ENCODE assay signal across 8 mouse cellular contexts in genomic region chr7:45921242-45921621, GRCm38 (mm10). TPM values are rescaled to one million over a fixed set of nuclear protein-coding genes. Genes with fewer than 3 reads are reported as not detected.
DNase-seq lines count a peak whose midpoint lies in the region; ATAC-seq lines count a peak whose summit lies in the region.

TSS of gene Emp3 (minus strand) at chr7:45921404.

- H3K4me1 ChIP-seq in forebrain, embryonic 16.5 days (replicated peaks; ENCODE audit: control insufficient read depth, insufficient read depth, low read length) = peaks cover 26% of the 10 kb centered on the region
- H3K4me1 ChIP-seq in hindbrain, embryonic 11.5 days (replicated peaks; ENCODE audit: control insufficient read depth, insufficient read depth, low read length) = peaks cover 15% of the 10 kb centered on the region
- H3K4me1 ChIP-seq in liver, embryonic 13.5 days (replicated peaks) = peaks cover 79% of the 10 kb centered on the region

- H3K4me3 ChIP-seq in forebrain, embryonic 16.5 days (replicated peaks; ENCODE audit: low read length) = no peak within 1 kb of the TSS
- no peak within 1 kb of the TSS for H3K4me3 ChIP-seq in hindbrain, embryonic 11.5 days (ENCODE audit: low read depth, low read length)
- H3K4me3 ChIP-seq in liver, embryonic 13.5 days (replicated peaks) = peak within 1 kb of the TSS; percentile 54

- H3K36me3 ChIP-seq in forebrain, embryonic 16.5 days (ENCODE audit: control insufficient read depth, insufficient read depth) = no peaks in the 10 kb centered on the region
- H3K36me3 ChIP-seq in hindbrain, embryonic 11.5 days (ENCODE audit: control insufficient read depth, insufficient read depth, low read length) = no peaks in the 10 kb centered on the region
- H3K36me3 ChIP-seq in liver, embryonic 13.5 days = peaks cover 9% of the 10 kb centered on the region; the same call in 1 of the 2 replicates

- H3K4me2 ChIP-seq in forebrain, embryonic 16.5 days (ENCODE audit: low read length) = no peak within 1 kb of the TSS
- H3K4me2 ChIP-seq in hindbrain, embryonic 11.5 days (replicated peaks; ENCODE audit: low read depth, low read length) = no peak within 1 kb of the TSS
- peak within 1 kb of the TSS; percentile 76 for H3K4me2 ChIP-seq in liver, embryonic 13.5 days

- no peak within 1 kb of the TSS for H3K9ac ChIP-seq in forebrain, embryonic 16.5 days (replicated peaks; ENCODE audit: low read depth, low read length)
- H3K9ac ChIP-seq in hindbrain, embryonic 11.5 days (ENCODE audit: low read depth, low read length) = no peak within 1 kb of the TSS; the same call in 1 of the 2 replicates
- peak within 1 kb of the TSS; percentile 69 for H3K9ac ChIP-seq in liver, embryonic 13.5 days

- no peak within 1 kb of the TSS for H3K27ac ChIP-seq in forebrain, embryonic 16.5 days (ENCODE audit: low read length)
- H3K27ac ChIP-seq in hindbrain, embryonic 11.5 days (ENCODE audit: low read depth, low read length) = no peak within 1 kb of the TSS
- H3K27ac ChIP-seq in liver, embryonic 13.5 days = peak within 1 kb of the TSS; percentile 86

- no peaks in the 10 kb centered on the region for H3K27me3 ChIP-seq in forebrain, embryonic 16.5 days (replicated peaks; ENCODE audit: control insufficient read depth, insufficient read depth, low read length)
- no peaks in the 10 kb centered on the region for H3K27me3 ChIP-seq in hindbrain, embryonic 11.5 days (ENCODE audit: control insufficient read depth, insufficient read depth, low read length)
- no peaks in the 10 kb centered on the region for H3K27me3 ChIP-seq in liver, embryonic 13.5 days

- no peaks in the 10 kb centered on the region for H3K9me3 ChIP-seq in forebrain, embryonic 16.5 days (ENCODE audit: control insufficient read depth, low read length)
- no peaks in the 10 kb centered on the region for H3K9me3 ChIP-seq in hindbrain, embryonic 11.5 days (ENCODE audit: control insufficient read depth, low read length)
- no peaks in the 10 kb centered on the region for H3K9me3 ChIP-seq in liver, embryonic 13.5 days (replicated peaks)

- 42% methylated on average over 9 of the region's 9 CpGs for WGBS in forebrain, embryonic 16.5 days
- 55% methylated on average over 9 of the region's 9 CpGs for WGBS in hindbrain, embryonic 11.5 days
- 8% methylated on average over 9 of the region's 9 CpGs for WGBS in liver, embryonic 13.5 days (ENCODE audit: insufficient replicate concordance)

- ATAC-seq in forebrain, embryonic 16.5 days = no peak
- ATAC-seq in hindbrain, embryonic 11.5 days (ENCODE audit: low FRiP score) = no peak
- ATAC-seq in liver, embryonic 13.5 days (ENCODE audit: low read depth) = peak; percentile 41; the same call in 1 of the 2 replicates

- DNase-seq in 3T3-L1 (ENCODE audit: low read depth, low spot score) (peak; percentile 84), adipocyte (ENCODE audit: low spot score) (no peak)
- peak; percentile 77 for DNase-seq in adrenal gland, adult 2 months
- no peak for DNase-seq in hindbrain, embryonic 11.5 days (ENCODE audit: low spot score)
- peak; percentile 38 for DNase-seq in liver, embryonic 13.5 days
- peak; percentile 75 for DNase-seq in naive thymus-derived CD4-positive, alpha-beta T cell, adult 2 months (ENCODE audit: low read depth)
- DNase-seq in cerebellum, adult 11-12 months = no peak

RNA-seq across cellular contexts. Expression of gene Emp3, which starts in this region (rescaled TPM):
- total RNA-seq in adrenal gland, adult 2 months (2021) = 100 to 1,000 TPM; 327 to 620 TPM
- polyA plus RNA-seq in adrenal gland, adult 2 months (2012; rRNA removed) = 855 and 1,123 TPM in 2 replicates
- 19.2 and 21.6 TPM in 2 replicates for polyA plus RNA-seq in forebrain, embryonic 16.5 days (2015; fragmentation: Nextera tagmentation; extraction: Ambion mirVana)
- polyA plus RNA-seq in hindbrain, embryonic 11.5 days (2014; fragmentation: Nextera tagmentation; extraction: Ambion mirVana) = 28.3 and 40.5 TPM in 2 replicates
- polyA plus RNA-seq in liver, embryonic 13.5 days (2015; fragmentation: Nextera tagmentation; extraction: Ambion mirVana) = 49.0 and 61.6 TPM in 2 replicates

Comparison
In these comparisons a context has a peak if more than half of its experiments do, and no peak if none do; other contexts are left out.
1. RNA of gene Emp3 (polyA plus RNA-seq): 855 to 1,123 TPM in adrenal gland, adult 2 months; 49.0 to 61.6 TPM in liver, embryonic 13.5 days, 28.3 to 40.5 TPM in hindbrain, embryonic 11.5 days and 19.2 to 21.6 TPM in forebrain, embryonic 16.5 days; every median in the first group is over 10 times any median in the second.
2. DNase-seq: peak in 3T3-L1 (single experiment), adrenal gland, adult 2 months (single experiment), liver, embryonic 13.5 days (single experiment) and naive thymus-derived CD4-positive, alpha-beta T cell, adult 2 months (single experiment); none in hindbrain, embryonic 11.5 days (single experiment), adipocyte (single experiment) and cerebellum, adult 11-12 months (single experiment).